Mouse (Mus musculus) embryonic fibroblast, embryonic 13.5 days (primary cell): Measurements from ENCODE around the gene Scfd2.

Experiments used
- CTCF ChIP-seq: IDR thresholded peaks from 2 replicates; pipeline ENCODE4 v1.5.1; 2011; ENCODE audit warnings: mild to moderate bottlenecking, control low read depth, low read length, moderate library complexity, borderline replicate concordance; ENCODE audit not compliant: insufficient read depth
- POLR2A ChIP-seq: IDR thresholded peaks from 2 replicates; pipeline ENCODE4 v1.6.1; 2011; ENCODE audit warnings: low read depth, mild to moderate bottlenecking, control low read depth, low read length, moderate library complexity

DNA sequence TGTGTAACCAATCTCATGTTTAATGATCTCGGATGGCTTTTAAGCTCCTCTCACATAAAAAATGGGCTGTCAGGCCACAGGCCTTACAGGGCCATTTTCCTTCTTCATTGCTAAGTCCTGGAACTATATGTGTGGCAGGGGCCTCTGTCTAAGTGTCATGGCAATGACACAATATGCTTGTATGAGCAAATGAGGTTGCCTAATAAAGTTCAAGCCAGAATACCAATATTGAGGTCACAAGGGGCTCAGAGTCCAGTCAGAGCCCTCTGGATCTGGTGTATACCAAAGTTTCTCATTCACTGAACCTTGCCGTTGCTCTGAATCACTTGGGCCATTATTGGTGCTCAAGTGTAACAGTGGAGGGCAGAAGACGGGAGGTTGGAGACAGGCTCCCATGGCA is 288.9 kb downstream of the Scfd2 start:
- TF ChIP-seq CTCF (no peak), POLR2A (no peak)
